Mouse (Mus musculus): Measurements from ENCODE around the gene Runx1. TPM values are rescaled to one million over a fixed set of nuclear protein-coding genes. Genes with fewer than 3 reads are reported as not detected.

Gene Runx1
- polyA plus RNA-seq, 1 experiment from 2014 or later: 2.1 TPM

- H3K4me2 ChIP-seq: no peak overlapping the region
Measured at GRCm38 (mm10) chr16:92577381-92577780, 248.6 kb downstream of the Runx1 start.

GRCm38 (mm10) chr16:92575792-92576191, 250.2 kb downstream of the Runx1 start:
- Histone ChIP-seq H3K4me1 (replicated peaks) (no peaks in the 10 kb centered on the region), H3K4me2 (no peak overlapping the region), H3K9ac (no peak overlapping the region), H3K9me3 (no peaks in the 10 kb centered on the region), H3K27ac (no peak overlapping the region), H3K4me3 (no peak overlapping the region), H3K27me3 (no peaks in the 10 kb centered on the region), H3K36me3 (no peaks in the 10 kb centered on the region)
- ATAC-seq (ENCODE audit: low FRiP score): no peak
- WGBS: 89% methylated on average over 10 of the region's 10 CpGs

More at GRCm38 (mm10) chr16:92577381-92577780, 248.6 kb downstream of the Runx1 start:
- Histone ChIP-seq H3K9me3 (no peaks in the 10 kb centered on the region), H3K4me1 (replicated peaks) (no peaks in the 10 kb centered on the region), H3K9ac (no peak overlapping the region), H3K27ac (no peak overlapping the region), H3K27me3 (no peaks in the 10 kb centered on the region), H3K36me3 (no peaks in the 10 kb centered on the region), H3K4me3 (no peak overlapping the region)
- WGBS: 91% methylated on average over 9 of the region's 9 CpGs
- ATAC-seq (ENCODE audit: low FRiP score): no peak

GRCm38 (mm10) chr16:92573193-92573592, 252.8 kb downstream of the Runx1 start:
- Histone ChIP-seq H3K9me3 (no peaks in the 10 kb centered on the region), H3K4me1 (replicated peaks) (no peaks in the 10 kb centered on the region), H3K27ac (no peak overlapping the region), H3K27me3 (no peaks in the 10 kb centered on the region), H3K4me3 (no peak overlapping the region), H3K4me2 (no peak overlapping the region), H3K36me3 (no peaks in the 10 kb centered on the region), H3K9ac (no peak overlapping the region)
- no peak for ATAC-seq (ENCODE audit: low FRiP score)
- 84% methylated on average over 4 of the region's 4 CpGs for WGBS

- Histone ChIP-seq H3K27me3 (peaks cover 7% of the 10 kb centered on the region), H3K27ac (no peak overlapping the region), H3K4me1 (replicated peaks) (no peaks in the 10 kb centered on the region), H3K9me3 (no peaks in the 10 kb centered on the region), H3K4me3 (no peak overlapping the region), H3K9ac (no peak overlapping the region), H3K36me3 (no peaks in the 10 kb centered on the region), H3K4me2 (no peak overlapping the region)
- 92% methylated on average over 11 of the region's 11 CpGs for WGBS
- no peak for ATAC-seq (ENCODE audit: low FRiP score)
Measured at GRCm38 (mm10) chr16:92571246-92571645, 254.7 kb downstream of the Runx1 start.

GRCm38 (mm10) chr16:92566146-92566545, 259.8 kb downstream of the Runx1 start:
- 48% methylated on average over 5 of the region's 5 CpGs for WGBS
- no peak for ATAC-seq (ENCODE audit: low FRiP score)
- Histone ChIP-seq H3K27ac (no peak overlapping the region), H3K9me3 (no peaks in the 10 kb centered on the region), H3K4me3 (no peak overlapping the region), H3K4me2 (no peak overlapping the region), H3K27me3 (peaks cover 16% of the 10 kb centered on the region), H3K9ac (no peak overlapping the region), H3K36me3 (no peaks in the 10 kb centered on the region), H3K4me1 (replicated peaks) (0 out of 2 replicates have a peak, but pooled peaks cover 2% of the 10 kb centered on the region)

DNA sequence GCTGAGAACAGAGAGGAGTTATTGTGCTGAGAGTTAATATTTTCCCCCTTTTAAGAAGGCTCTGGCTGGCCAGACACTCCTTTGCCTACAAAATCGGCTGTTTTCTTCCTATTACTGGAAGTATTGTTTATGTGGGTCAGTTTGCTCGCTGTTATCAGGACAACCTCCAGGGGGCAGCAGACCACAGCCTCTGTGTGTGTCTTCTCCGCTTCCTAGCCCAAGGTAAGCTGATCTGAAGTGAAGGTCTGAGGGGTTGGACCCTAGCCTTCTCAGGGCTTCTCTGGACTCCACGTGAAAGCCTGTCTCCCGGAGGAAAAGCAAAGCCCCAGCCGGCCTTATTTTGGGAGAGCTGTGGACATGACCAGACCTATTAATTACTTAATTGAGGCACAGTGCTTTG, 260.2 kb downstream of the Runx1 start:
- no peak for ATAC-seq (ENCODE audit: low FRiP score)
- Histone ChIP-seq H3K36me3 (no peaks in the 10 kb centered on the region), H3K27me3 (peaks cover 16% of the 10 kb centered on the region), H3K9ac (no peak overlapping the region), H3K4me2 (no peak overlapping the region), H3K4me3 (no peak overlapping the region), H3K4me1 (replicated peaks) (0 out of 2 replicates have a peak, but pooled peaks cover 2% of the 10 kb centered on the region), H3K27ac (no peak overlapping the region), H3K9me3 (no peaks in the 10 kb centered on the region)
- 2% methylated on average over 6 of the region's 6 CpGs for WGBS

GRCm38 (mm10) chr16:92565291-92565690, 260.7 kb downstream of the Runx1 start:
- ATAC-seq (ENCODE audit: low FRiP score): no peak
- H3K4me3 ChIP-seq: no peak overlapping the region
- H3K9ac ChIP-seq: no peak overlapping the region
- no peak overlapping the region for H3K4me2 ChIP-seq
- H3K27me3 ChIP-seq: peaks cover 16% of the 10 kb centered on the region
- WGBS: 80% methylated on average over 11 of the region's 11 CpGs
- 0 out of 2 replicates have a peak, but pooled peaks cover 2% of the 10 kb centered on the region for H3K4me1 ChIP-seq (replicated peaks)
- H3K9me3 ChIP-seq: no peaks in the 10 kb centered on the region
- H3K36me3 ChIP-seq: no peaks in the 10 kb centered on the region
- no peak overlapping the region for H3K27ac ChIP-seq

DNA sequence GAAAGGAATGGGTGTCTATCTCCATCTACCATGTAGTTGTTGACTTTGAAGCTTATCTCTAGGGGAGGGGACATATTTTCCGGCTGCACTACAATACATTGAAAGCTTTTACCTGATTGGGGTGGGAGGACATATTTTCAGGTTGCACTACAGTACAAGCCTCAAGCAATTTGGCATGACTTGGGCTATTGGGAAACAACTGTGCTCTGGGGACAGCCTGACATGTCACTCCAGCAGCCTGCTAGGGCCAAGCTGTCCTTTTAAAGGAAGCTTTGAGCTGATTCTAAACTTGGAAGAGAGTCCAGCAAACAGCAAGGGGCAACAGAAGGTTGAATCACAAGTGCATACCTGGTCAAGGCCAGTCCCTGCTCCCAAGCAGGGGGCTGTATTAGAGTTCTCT, 270.9 kb downstream of the Runx1 start:
- peaks cover 4% of the 10 kb centered on the region; the same call in 1 of the 2 replicates for H3K4me1 ChIP-seq (replicated peaks)
- no peaks in the 10 kb centered on the region for H3K27me3 ChIP-seq
- no peak for ATAC-seq (ENCODE audit: low FRiP score)
- H3K27ac ChIP-seq: no peak overlapping the region
- WGBS: 93% methylated on average over 1 of the region's 1 CpGs
- H3K36me3 ChIP-seq: no peaks in the 10 kb centered on the region
- H3K9ac ChIP-seq: no peak overlapping the region
- H3K9me3 ChIP-seq: no peaks in the 10 kb centered on the region
- H3K4me2 ChIP-seq: no peak overlapping the region
- H3K4me3 ChIP-seq: no peak overlapping the region

DNA sequence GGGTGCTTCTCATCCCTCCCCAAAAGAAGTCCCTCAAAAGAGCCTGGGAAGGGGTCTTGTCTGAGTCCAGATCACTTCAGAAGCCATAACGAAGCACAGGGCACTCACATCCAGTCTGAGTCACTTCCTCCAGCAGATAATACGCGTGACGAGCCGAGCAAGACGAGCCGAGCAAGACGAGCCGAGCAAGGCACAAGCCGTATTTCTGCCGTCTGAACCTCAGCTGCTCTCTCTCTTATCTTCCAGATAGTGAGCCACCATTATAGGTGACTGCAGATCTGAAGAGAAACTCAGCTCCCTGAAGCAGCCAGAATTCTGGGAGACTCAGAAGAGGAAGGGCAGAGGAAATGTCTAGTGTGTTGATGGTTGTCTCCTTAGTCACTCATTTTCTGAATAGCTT, 273.1 kb downstream of the Runx1 start:
- Histone ChIP-seq H3K27ac (no peak overlapping the region), H3K9ac (no peak overlapping the region), H3K27me3 (no peaks in the 10 kb centered on the region), H3K4me1 (replicated peaks) (peaks cover 4% of the 10 kb centered on the region; the same call in 1 of the 2 replicates), H3K4me2 (no peak overlapping the region), H3K36me3 (no peaks in the 10 kb centered on the region), H3K4me3 (no peak overlapping the region), H3K9me3 (no peaks in the 10 kb centered on the region)
- no peak for ATAC-seq (ENCODE audit: low FRiP score)
- 74% methylated on average over 11 of the region's 11 CpGs for WGBS

DNA sequence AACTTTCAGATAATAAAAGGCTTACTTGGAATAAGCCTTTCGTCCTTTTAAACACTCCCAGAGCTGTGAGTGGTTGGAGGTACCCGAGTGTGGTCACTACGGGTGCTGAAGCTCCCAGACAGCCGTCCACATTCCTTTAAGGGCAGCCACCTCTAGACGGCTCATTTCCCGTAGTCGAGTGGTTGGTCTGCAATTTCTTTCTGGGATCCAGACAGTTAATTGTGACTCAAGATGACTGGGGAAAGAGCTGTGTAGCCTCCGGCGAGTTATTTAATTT, 273.9 kb downstream of the Runx1 start:
- ATAC-seq (ENCODE audit: low FRiP score): no peak

More for the DNA sequence above, 273.9 kb downstream of the Runx1 start:
- no peaks in the 10 kb centered on the region for H3K36me3 ChIP-seq
- H3K9ac ChIP-seq: no peak overlapping the region
- 85% methylated on average over 9 of the region's 9 CpGs for WGBS
- no peak overlapping the region for H3K4me3 ChIP-seq
- no peaks in the 10 kb centered on the region for H3K27me3 ChIP-seq
- peaks cover 4% of the 10 kb centered on the region; the same call in 1 of the 2 replicates for H3K4me1 ChIP-seq (replicated peaks)
- H3K27ac ChIP-seq: no peak overlapping the region
- H3K9me3 ChIP-seq: no peaks in the 10 kb centered on the region
- H3K4me2 ChIP-seq: no peak overlapping the region

All from hindbrain, embryonic 13.5 days (tissue).